Mouse (Mus musculus) monocyte, adult 2 months (primary cell): ENCODE results near the gene Slc25a21.
A peak's percentile ranks its signal among the peaks of the same experiment; 100 is the strongest.
"Not testable (repeated sequence)": the region's sequence is repeated elsewhere in the genome, so short reads cannot be mapped to it uniquely, and the experiment has no call there.

Experiments
- DNase-seq, 2 experiments: peaks; one replicate each; pipeline ENCODE4 v3.0.0; 2022; ENCODE audit warnings: low spot score in 2 of 2, low read depth in 1 of 2

Gene Slc25a21

DNA sequence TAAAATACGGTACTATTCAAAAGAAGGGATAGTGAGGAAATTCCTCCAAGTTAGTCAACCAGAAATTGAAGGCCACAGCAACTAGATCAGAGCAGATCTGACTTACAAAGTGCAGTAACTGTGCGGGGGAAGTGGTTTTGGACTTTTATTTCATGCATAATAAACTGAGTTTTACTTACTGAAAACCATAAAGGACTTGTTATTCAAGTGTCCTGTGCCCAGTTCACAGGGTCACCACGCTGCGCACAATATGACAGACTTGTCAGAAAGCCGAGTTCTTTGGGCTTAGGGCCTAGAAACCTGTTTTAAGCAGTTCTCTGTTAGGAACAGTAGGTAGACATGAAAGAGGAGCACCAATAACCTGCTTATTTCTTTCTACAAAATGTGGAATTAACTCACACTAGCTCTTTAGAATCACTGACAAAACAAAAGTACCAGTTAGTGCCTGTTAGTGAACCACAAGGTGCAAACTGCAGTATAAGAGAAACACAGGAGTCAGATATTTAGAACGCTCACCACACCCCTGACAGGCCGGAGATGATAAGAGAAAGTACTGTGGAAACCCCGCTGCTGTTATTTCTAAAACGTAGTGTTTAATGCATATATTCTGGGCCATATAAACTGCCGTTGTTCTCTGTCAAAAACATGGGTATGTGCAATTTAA lies at the start of gene Slc25a21:
Slc25a21 (minus strand) TSS at position 110 of the 664 bp plus-strand sequence.
- no peak for DNase-seq

DNA sequence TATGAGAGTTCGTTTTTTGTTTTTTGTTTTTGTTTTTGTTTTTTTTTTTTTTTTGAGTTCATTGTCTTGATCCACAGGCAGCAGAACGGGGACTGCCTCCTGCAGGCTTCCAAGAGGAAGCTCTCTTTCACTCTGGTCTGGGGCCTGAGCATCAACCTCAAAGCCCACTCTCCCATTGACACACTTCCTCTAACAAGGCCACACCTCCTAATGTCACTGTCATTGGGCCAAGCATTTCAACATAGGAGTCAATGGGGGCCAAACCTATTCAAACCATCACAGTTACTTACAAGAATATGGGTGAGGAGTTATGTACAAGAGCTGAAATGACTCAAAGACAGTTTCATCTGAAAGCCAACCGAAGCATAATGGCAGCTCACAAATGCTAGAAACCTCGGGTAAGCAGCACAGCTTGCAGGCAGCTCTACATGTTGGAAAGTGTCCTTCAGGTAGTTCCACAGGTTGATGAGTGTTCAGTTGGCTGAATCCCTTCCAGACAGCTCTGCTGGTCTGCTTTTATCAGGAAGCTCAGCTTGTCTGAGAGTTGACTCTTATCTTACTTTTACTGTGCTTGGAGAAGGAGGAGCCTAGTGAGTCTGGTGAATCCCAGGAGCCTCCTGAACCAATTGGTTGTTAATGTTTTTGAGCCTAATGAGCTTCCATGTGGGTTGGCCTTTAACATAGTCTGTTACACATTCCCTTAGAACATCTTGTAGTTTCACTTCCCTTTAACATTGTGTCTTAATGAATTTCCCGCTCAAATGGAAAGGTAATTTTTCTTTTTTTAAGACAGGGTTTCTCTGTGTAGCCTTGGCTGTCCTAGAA lies 46.6 kb upstream of the Slc25a21 start:
- DNase-seq: no peak

DNA sequence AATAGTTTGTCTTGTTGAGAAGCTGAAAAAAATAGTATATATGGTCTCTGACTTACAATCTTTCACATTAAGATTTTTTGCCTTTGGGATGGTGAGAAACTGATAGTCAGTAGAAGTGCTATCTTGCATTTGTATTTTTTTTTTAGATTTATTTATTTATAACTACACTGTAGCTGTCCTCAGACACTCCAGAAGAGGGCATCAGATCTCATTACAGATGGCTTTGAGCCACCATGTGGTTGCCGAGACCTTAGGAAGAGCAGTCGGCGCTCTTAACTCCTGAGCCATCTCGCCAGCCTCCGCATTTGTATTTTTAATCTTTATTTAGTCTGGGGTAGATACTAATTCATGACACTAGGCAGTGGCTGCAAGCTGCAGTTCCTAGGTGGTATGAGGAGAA lies 36.1 kb upstream of the Slc25a21 start:
- DNase-seq: no peak

DNA sequence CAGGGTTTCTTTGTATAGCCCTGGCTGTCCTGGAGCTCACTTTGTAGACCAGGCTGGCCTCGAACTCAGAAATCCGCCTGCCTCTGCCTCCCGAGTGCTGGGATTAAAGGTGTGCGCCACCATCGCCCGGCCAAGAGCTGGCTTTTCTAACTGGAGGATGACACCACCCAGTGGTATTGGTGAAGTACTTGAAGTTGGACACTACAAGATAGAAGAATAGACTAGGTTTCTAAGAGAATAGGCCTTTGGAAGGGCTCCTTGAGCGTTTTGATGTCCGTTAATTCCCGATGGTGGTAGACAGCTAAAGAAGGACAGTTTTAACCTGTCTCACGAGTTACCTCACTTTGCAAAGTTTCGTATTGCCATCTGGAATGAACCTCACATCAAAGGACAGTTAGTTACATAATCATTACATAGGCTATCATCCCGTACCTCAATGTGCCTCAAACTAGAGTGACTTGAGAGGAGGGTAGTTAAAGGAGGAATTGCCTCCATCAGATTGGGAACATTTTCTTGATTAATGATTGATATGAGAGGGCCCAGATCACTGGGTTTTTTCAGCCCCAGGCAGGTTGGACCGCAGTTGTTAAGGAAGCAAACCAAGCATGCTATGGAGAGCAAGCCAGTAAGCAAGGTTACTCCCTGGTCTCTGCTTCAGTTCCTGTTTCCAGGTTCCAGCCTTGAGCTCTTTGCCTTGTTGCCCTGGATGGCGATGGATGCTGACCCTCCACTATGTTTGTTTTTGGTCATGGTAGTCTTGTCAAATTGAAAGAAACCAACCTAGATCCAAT lies 34.0 kb upstream of the Slc25a21 start:
- DNase-seq: no peak

DNA sequence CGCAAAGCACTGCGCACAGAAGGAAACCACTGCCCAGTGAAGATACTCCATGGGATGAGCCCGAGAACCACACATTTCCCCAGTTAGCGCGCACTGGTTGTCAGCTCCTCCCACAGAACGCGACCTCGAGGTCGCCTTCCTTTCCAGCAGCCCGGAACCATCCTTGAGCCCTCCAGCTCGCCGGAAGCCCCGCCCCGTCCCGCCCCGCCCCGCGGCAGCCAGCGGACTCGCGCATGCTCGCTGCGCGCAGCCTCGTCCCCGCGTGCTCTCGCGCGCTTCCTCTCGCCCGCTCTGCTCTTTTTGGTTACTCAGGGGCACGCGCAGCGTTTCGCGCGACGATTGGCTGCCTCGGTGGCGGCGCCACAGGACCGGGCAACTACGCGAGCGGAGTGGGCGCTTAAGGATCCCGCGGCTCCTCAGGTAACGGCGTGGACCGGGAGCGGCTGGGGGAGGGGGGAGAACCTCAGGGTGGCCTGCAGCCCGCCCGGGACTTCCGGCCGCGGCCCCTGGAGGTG lies 33.0 kb upstream of the Slc25a21 start, which contains the start of the genes Prps1l3 and Mipol1:
Prps1l3 (plus strand) TSS at position 221 of the 515 bp plus-strand sequence.
Mipol1 (plus strand) TSS at position 236 of the 515 bp plus-strand sequence.
- DNase-seq: peak; percentile 52 to 73

DNA sequence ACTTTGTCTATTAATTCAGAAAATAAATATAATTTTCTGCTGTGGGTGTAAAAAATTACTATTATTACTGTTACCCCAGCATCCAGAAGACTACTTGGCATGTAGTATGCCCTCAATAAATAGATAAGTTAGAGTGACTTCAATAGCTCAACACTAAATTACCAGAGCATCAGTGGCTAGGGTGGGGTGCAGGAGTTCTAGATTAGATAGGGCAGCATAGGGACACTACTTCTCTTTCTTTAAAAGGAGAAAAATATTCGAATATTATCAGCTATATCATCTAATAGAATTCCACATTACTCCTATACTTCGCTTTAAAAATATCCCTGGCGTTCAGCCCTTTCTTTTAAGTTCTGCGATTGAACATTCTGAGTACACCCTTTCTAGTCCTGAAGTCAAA lies 32.4 kb upstream of the Slc25a21 start:
- DNase-seq: no peak

DNA sequence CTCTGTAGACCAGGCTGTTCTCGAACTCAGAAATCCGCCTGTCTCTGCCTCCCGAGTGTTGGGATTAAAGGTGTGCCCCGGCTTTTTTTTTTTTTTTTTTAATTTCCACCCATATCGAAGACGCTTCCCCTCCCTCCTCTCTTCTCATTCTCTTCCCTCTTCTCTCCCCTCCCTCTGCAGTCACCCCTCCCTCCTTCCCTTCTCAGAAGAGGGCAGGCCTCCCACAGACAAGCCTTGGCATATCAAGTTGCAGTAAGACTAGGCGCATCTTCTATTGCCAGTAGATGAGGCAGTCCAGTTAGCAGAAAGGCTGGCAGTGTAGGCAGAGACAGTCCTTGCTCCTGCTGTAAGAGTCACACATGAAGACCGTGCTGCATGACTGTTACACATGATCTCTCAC lies 30.5 kb upstream of the Slc25a21 start:
- no peak for DNase-seq

DNA sequence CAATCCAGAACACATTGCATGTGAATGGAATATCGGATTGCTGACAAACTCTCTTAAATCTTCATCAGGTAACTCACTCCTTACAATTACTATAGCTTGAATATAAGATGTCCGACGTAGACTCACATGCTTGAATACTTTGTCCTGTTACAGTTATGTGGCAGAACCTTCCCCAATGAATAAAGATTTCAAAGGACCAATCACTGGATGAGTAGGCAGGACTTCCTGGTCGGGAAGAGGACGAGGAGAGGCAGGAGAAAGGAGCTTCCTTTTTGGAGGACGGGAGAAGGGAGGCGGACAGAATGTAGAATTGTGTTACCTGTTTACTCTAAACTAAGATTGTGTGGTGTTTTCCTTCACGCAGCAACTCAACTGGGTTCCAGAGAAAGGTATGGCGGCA lies 29.1 kb upstream of the Slc25a21 start:
- no peak for DNase-seq

DNA sequence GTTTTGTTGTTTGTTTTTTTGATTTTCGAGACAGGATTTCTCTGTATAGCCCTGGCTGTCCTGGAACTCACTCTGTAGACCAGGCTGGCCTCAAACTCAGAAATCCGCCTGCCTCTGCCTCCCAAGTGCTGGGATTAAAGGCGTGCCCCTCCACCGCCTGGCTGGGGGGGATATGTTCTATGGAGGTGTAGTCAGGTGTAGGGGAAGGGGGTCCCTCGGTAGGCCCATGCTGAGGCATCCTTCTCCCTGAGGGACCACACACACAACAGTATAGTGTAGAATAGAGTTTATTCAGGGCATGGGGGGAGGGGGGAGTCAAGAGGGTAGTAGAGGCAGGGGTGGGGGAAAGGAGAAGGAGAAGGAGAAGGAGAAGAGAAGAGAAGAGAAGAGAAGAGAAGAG lies 15.2 kb upstream of the Slc25a21 start:
- not testable (repeated sequence) for DNase-seq

DNA sequence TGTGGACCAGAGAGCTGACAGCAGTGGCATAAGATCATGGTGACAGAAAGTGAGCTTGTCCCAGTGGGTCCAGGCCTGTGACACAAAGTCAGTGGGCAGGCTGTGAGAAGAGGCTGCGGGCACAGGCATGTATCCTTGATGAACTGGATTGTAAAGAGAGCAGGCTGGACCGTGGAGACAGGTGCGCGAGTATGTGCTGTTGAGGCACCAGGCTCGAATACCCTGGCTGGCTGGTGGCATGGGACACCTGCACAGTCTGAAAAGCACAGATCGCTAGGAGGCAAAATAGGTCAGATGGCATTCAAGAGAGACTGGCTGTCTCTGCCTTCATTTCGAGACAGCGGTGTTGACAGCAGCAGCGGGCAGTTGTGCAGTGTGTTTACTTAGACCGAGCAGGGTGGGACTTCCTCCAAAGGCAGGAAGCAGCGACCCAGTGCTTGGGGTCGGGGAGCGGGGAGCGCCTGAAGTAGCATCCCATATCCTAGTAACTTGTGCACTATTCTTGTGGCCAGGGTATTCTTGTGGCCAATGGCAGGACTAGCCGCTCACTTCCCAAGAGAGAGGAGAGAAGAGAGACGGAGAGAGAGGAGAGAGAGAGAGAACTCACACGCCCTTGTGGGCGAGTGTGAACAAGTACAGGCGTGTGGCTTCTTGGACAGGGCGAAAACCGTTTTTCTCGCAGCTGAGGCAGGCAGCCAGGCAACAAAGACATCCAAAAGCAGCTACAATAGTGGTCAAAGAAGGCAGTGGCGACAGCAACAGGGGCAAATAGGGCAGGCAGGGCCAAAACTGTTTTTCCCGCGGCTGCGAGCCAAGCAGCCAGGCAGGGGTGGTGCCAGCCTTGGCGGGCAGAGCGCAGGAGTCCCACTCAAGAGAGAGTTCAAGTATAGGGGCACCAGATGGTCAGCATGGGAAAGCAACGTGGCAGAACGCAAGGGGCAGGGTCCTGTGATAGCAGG lies 14.4 kb upstream of the Slc25a21 start:
- DNase-seq: no peak

DNA sequence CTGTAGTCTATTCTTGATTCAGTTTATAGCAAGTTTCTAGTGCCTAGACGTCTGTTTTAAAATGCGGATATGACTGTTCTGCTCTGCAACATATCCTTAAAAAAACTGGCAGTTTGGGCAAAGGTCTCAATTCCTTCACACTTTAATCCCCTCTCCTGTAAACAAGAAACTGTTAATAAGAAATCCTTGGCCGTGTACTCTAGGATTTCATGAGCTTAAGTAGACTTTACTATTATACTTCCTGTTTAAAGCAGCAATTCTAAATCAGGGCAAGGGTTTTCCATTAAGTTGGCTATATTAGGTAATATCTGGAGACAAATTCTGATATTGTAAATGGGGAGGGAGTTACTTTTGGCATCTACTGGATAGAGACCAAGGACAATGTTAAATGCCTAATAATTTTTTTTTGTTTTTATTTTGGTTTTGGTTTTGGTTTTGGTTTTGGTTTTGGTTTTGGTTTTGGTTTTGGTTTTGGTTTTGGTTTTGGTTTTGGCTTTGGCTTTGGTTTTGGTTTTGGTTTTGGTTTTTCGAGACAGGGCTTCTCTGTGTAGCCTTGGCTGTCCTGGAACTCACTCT lies 7.1 kb upstream of the Slc25a21 start:
- DNase-seq: no peak

DNA sequence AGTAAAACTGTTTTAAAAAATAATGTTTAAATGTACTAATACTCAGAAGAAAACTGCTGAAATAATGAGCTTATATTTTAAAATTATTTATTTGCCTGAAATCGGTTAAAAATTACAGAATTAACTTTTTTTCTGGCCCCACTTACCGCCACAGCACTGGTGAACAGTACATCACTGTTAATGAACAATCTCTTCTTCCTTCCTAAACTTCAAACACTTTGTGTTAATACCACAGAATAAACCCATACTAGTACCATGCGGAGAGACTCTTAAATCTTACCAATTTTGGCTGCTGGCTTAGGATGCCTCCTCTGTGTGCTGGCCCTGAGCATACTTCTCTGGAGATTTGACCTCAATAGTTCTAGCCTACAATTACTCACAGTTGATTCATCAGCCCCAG lies 4.6 kb upstream of the Slc25a21 start:
- DNase-seq: no peak

DNA sequence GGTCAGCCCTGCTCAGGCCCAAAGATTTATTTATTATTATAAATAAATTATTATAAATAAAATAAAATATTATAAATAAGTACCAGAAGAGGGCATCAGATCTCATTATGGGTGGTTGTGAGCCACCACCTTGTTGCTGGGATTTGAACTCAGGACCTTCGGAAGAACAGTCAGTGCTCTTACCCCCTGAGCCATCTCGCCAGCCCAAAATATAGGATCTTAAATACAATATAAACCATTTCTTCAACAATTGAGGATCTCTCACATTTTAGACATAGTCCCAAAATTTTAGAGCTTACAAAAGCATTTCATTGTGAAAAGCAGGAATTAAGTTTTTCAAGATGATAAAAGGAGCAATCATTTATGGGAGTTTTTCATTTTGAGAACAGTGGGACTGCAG lies 2.2 kb upstream of the Slc25a21 start:
- no peak for DNase-seq

DNA sequence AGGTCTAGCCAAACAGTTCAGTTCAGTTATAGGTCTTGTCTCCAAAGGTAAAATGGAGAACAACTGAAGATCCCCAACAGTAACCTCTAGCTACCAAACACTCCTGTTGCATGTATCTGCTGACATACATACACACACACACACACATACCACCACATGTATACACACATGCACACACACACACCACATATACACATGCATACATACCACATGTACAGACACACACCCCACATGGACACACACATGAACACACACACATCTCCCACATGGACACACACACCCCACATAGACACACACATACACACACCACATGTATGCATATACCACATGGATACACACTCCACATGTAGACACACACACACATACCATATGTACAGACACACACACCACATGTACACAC lies 997 bp upstream of the Slc25a21 start:
- DNase-seq: no peak

DNA sequence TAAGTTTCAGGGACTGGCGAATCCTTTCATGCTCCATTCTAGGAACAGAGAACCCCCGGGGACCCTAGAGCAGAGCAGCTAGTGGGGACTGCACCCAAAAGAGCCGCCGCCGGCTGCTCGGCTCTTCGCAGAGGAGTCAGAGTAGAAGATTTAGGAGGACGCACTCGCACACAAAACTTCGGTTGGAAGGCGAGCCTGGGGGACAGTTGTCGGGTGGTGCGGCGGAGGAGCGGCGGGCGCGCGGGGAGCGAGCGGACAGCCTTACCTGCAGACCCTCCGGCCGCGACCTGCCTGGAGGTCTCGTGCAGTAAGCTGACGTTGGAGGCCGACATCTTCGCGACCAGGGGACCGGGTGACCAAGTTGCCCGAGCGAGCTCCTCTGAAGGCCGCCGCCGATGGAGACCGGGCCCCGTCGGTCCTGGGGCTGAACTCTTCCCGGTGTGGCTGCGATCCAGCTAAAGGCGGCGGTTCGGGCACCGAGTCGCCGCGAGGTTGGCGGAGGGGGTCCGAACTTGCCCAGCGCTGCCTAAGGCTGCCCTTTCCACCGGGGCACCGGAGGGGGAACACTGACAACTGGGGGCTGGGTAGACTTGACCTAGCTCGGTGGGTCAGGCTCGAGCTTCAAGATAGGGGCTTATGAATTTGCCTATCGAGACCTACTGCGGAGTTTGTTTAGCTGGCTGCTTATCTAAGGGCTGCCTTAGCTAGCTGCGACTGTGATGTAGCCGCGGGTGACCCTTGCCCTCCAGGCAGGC lies 487 bp downstream of the Slc25a21 start:
- DNase-seq: no peak

DNA sequence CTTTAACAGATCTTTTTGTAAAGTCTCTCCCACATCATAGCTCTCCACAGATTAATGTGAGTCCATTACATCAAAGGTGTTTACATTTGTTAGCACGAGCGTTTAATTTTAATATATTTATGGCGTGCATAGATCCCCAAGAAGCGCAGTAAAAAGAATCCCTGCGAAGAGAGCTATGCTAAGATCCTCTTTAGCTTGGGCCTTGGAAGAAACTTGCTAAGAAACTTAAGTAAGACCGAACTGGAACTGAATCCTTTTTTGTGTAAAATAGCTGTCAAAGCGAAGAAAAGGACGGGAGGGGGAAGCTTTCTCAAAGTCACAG lies 1.0 kb downstream of the Slc25a21 start:
- no peak for DNase-seq

DNA sequence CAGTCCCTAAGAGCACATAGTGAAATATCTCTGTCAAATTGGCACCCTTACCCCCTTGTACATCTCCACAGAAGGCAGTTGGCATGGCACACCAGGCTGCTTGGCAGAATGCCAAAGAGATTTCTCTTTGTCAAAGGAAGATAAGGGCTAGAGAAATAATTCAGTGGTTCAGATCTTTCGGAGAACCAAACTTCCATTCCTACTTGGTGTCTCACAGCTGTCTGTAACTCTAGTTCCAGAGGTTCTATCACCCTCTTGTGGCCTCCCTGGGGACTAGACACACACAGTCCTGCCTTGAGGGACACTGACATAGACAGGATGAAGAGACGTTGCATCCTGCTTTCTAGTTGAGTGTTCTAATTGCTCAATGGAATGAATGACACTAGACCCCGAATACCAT lies 2.7 kb downstream of the Slc25a21 start:
- no peak for DNase-seq

DNA sequence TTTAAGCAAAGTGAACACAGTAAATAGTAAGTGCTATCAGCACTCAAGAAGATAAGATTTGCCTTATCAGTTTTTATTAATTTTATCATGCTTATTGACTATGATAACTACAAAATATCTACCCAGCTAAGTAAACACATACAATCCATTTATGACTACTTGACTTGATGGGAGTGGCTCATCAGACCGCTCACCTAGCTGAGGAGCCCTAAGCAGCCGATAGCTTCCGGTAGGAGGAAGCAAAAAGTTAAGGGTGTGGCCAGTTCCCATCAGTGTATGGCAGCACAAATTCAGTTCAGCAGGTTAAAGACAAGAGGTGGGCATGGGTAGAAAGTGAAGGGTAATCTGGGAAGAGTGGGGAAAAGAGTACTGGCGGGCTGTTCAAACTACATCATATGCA lies 10.2 kb downstream of the Slc25a21 start:
- DNase-seq: no peak

DNA sequence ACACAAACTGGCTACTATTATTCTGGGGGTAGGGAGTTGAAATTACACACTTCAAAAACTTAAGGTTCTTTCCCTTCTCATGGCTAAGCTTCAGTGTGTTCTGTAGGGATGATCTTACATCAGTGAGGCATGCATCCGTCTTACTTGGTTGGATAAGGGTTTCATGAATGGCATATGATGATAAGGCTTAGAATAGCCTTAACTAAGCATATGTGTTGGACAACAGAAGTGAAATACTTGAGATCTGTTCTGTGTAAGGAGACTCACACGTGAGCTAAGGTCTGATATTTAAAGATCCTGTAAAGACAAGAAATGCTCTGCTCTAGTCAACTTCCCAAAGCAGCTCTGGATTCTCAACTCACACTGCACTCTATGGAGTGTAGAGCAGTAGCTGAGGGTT lies 11.1 kb downstream of the Slc25a21 start:
- DNase-seq: no peak
